Mouse (Mus musculus): Measurements from ENCODE around the gene Alpl. TPM values are rescaled to one million over a fixed set of nuclear protein-coding genes. Genes with fewer than 3 reads are reported as not detected.

The Alpl gene
- polyA plus RNA-seq, 1 experiment from 2014 or later, result 3.0 TPM

- ATAC-seq, result no peak
- Histone ChIP-seq H3K9me3 (ENCODE audit: low read length) (no peaks in the 10 kb centered on the region), H3K4me3 (ENCODE audit: low read depth, low read length) (no peak overlapping the region), H3K27me3 (replicated peaks; ENCODE audit: insufficient read depth, low read length) (peaks cover 17% of the 10 kb centered on the region), H3K27ac (ENCODE audit: low read length) (no peak overlapping the region), H3K4me1 (ENCODE audit: insufficient read depth, low read depth, low read length) (no peaks in the 10 kb centered on the region), H3K9ac (replicated peaks; ENCODE audit: low read depth) (no peak overlapping the region), H3K36me3 (ENCODE audit: insufficient read depth, low read length) (peaks cover 3% of the 10 kb centered on the region; the same call in 1 of the 2 replicates), H3K4me2 (replicated peaks; ENCODE audit: low read depth, low read length) (no peak overlapping the region)
- 74% methylated on average over 13 of the region's 13 CpGs for WGBS
- no peak for DNase-seq (ENCODE audit: low spot score)
- TF ChIP-seq EP300 (IDR thresholded peaks at IDR 0.05) (no peak), CTCF (IDR thresholded peaks at IDR 0.05) (no peak)
Measured at GRCm38 (mm10) chr4:137725541-137726145, 70.5 kb downstream of the Alpl start.

GRCm38 (mm10) chr4:137724766-137725165, 71.4 kb downstream of the Alpl start:
- peak; percentile 99 for TF ChIP-seq CTCF (IDR thresholded peaks at IDR 0.05)
- TF ChIP-seq EP300 (IDR thresholded peaks at IDR 0.05), result no peak
- WGBS, result 52% methylated on average over 8 of the region's 8 CpGs

GRCm38 (mm10) chr4:137724212-137724611, 72.0 kb downstream of the Alpl start:
- TF ChIP-seq EP300 (IDR thresholded peaks at IDR 0.05) (no peak), CTCF (IDR thresholded peaks at IDR 0.05) (no peak)
- no peaks in the 10 kb centered on the region for H3K9me3 ChIP-seq (ENCODE audit: low read length)
- H3K36me3 ChIP-seq (ENCODE audit: insufficient read depth, low read length), result peaks cover 3% of the 10 kb centered on the region; the same call in 1 of the 2 replicates
- WGBS, result 45% methylated on average over 10 of the region's 11 CpGs
- no peak overlapping the region for H3K4me2 ChIP-seq (replicated peaks; ENCODE audit: low read depth, low read length)
- no peak overlapping the region for H3K9ac ChIP-seq (replicated peaks; ENCODE audit: low read depth)
- no peak for DNase-seq (ENCODE audit: low spot score)
- no peaks in the 10 kb centered on the region for H3K4me1 ChIP-seq (ENCODE audit: insufficient read depth, low read depth, low read length)
- H3K27ac ChIP-seq (ENCODE audit: low read length), result no peak overlapping the region
- peak; percentile 8; the same call in 1 of the 2 replicates for ATAC-seq
- H3K27me3 ChIP-seq (replicated peaks; ENCODE audit: insufficient read depth, low read length), result peaks cover 17% of the 10 kb centered on the region; the same call in 1 of the 2 replicates
- no peak overlapping the region for H3K4me3 ChIP-seq (ENCODE audit: low read depth, low read length)

More at GRCm38 (mm10) chr4:137724766-137725165, 71.4 kb downstream of the Alpl start:
- no peak for ATAC-seq
- peaks cover 3% of the 10 kb centered on the region; the same call in 1 of the 2 replicates for H3K36me3 ChIP-seq (ENCODE audit: insufficient read depth, low read length)
- H3K9ac ChIP-seq (replicated peaks; ENCODE audit: low read depth), result no peak overlapping the region
- no peaks in the 10 kb centered on the region for H3K9me3 ChIP-seq (ENCODE audit: low read length)
- H3K4me3 ChIP-seq (ENCODE audit: low read depth, low read length), result no peak overlapping the region
- H3K27ac ChIP-seq (ENCODE audit: low read length), result no peak overlapping the region
- peak; percentile 39 for DNase-seq (ENCODE audit: low spot score)
- H3K27me3 ChIP-seq (replicated peaks; ENCODE audit: insufficient read depth, low read length), result peaks cover 17% of the 10 kb centered on the region
- no peak overlapping the region for H3K4me2 ChIP-seq (replicated peaks; ENCODE audit: low read depth, low read length)
- no peaks in the 10 kb centered on the region for H3K4me1 ChIP-seq (ENCODE audit: insufficient read depth, low read depth, low read length)

- Histone ChIP-seq H3K36me3 (ENCODE audit: insufficient read depth, low read length) (peaks cover 3% of the 10 kb centered on the region; the same call in 1 of the 2 replicates), H3K4me3 (ENCODE audit: low read depth, low read length) (no peak overlapping the region), H3K9ac (replicated peaks; ENCODE audit: low read depth) (no peak overlapping the region), H3K4me2 (replicated peaks; ENCODE audit: low read depth, low read length) (peak overlapping the region; percentile 19), H3K27ac (ENCODE audit: low read length) (no peak overlapping the region), H3K4me1 (ENCODE audit: insufficient read depth, low read depth, low read length) (no peaks in the 10 kb centered on the region), H3K27me3 (replicated peaks; ENCODE audit: insufficient read depth, low read length) (peaks cover 15% of the 10 kb centered on the region; the same call in 1 of the 2 replicates), H3K9me3 (ENCODE audit: low read length) (no peaks in the 10 kb centered on the region)
- ATAC-seq (no peak), DNase-seq (ENCODE audit: low spot score) (no peak)
- TF ChIP-seq EP300 (IDR thresholded peaks at IDR 0.05), result no peak
- no peak for TF ChIP-seq CTCF (IDR thresholded peaks at IDR 0.05)
- 35% methylated on average over 25 of the region's 25 CpGs for WGBS
Measured at GRCm38 (mm10) chr4:137723527-137723926, 72.7 kb downstream of the Alpl start.

- Histone ChIP-seq H3K27me3 (replicated peaks; ENCODE audit: insufficient read depth, low read length) (peaks cover 8% of the 10 kb centered on the region; the same call in 1 of the 2 replicates), H3K36me3 (ENCODE audit: insufficient read depth, low read length) (peaks cover 3% of the 10 kb centered on the region; the same call in 1 of the 2 replicates), H3K4me2 (replicated peaks; ENCODE audit: low read depth, low read length) (no peak overlapping the region), H3K9me3 (ENCODE audit: low read length) (no peaks in the 10 kb centered on the region), H3K9ac (replicated peaks; ENCODE audit: low read depth) (no peak overlapping the region), H3K27ac (ENCODE audit: low read length) (no peak overlapping the region), H3K4me3 (ENCODE audit: low read depth, low read length) (no peak overlapping the region), H3K4me1 (ENCODE audit: insufficient read depth, low read depth, low read length) (no peaks in the 10 kb centered on the region)
- no peak for TF ChIP-seq EP300 (IDR thresholded peaks at IDR 0.05)
- peak; percentile 95 for TF ChIP-seq CTCF (IDR thresholded peaks at IDR 0.05)
- WGBS, result 29% methylated on average over 12 of the region's 12 CpGs
- peak; percentile 58 for DNase-seq (ENCODE audit: low spot score)
- 0 out of 2 replicates have a peak, but pooled peaks have one; percentile 29 for ATAC-seq
Measured at GRCm38 (mm10) chr4:137722692-137723427, 73.3 kb downstream of the Alpl start.

- H3K4me2 ChIP-seq (replicated peaks; ENCODE audit: low read depth, low read length), result no peak overlapping the region
- TF ChIP-seq EP300 (IDR thresholded peaks at IDR 0.05) (no peak), CTCF (IDR thresholded peaks at IDR 0.05) (no peak)
- ATAC-seq (no peak), DNase-seq (ENCODE audit: low spot score) (no peak)
- H3K9me3 ChIP-seq (ENCODE audit: low read length), result no peaks in the 10 kb centered on the region
- no peak overlapping the region for H3K27ac ChIP-seq (ENCODE audit: low read length)
- peaks cover 8% of the 10 kb centered on the region; the same call in 1 of the 2 replicates for H3K27me3 ChIP-seq (replicated peaks; ENCODE audit: insufficient read depth, low read length)
- H3K9ac ChIP-seq (replicated peaks; ENCODE audit: low read depth), result no peak overlapping the region
- WGBS, result 85% methylated on average over 3 of the region's 3 CpGs
- H3K4me3 ChIP-seq (ENCODE audit: low read depth, low read length), result no peak overlapping the region
- peaks cover 3% of the 10 kb centered on the region; the same call in 1 of the 2 replicates for H3K36me3 ChIP-seq (ENCODE audit: insufficient read depth, low read length)
- H3K4me1 ChIP-seq (ENCODE audit: insufficient read depth, low read depth, low read length), result no peaks in the 10 kb centered on the region
Measured at GRCm38 (mm10) chr4:137722230-137722629, 74.0 kb downstream of the Alpl start.
